Mouse (Mus musculus) hindlimb bud, embryonic 11.5 days (tissue): Measurements from ENCODE around the gene Maneal.
A peak's percentile ranks its signal among the peaks of the same experiment; 100 is the strongest.

ENCODE experiments used
- DNase-seq: peaks from one replicate; pipeline ENCODE4 v3.0.0-alpha.2; 2012; ENCODE audit warnings: low read depth, low spot score; ENCODE audit errors: extremely low spot score

The Maneal gene

DNA sequence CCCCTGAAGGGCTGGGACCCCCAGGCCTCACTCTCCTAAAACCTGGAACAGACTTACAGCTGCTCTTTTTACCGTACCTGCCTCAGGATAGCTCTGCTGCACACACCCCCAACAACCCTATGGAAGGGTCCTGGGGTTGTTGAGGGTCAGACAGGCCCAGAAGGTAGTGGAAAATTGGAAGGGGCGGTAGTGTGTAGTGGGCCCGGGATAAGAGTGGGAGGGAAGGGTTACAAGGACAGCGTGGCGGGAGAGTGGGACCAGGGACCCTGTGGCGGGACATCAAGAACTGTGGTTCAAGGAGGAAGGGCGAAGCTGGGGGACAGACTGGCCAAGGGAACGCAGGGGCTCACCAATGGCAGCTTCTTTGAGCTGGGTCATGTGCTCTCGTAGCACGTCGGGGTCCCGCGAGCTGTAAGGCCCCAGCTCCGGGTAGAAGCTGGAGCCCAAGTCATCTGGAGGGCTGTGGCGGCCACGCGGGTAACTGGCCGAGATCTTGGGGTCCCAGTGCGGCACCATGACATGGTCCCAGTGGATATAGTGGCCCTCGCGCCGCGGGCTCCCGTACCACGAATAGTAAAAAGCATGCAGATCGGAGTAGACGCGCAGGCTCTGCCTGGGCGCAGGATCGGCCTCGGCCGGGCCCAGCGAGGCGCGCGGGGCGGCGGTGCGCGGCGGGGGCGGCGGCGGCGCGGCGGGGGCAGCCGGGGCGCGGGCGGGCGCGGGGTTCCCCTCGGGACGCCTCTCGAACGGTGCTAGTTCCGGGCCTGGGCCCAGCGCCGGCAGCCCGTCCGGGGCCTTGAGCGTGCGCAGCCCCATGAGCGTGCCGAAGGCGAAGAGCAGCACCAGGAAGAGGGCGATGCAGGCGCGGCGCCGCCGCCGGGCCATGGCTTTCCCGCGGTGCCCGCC, at the start of gene Maneal:
TSS of gene Maneal (minus strand) at position 889 of the 906 bp plus-strand sequence.
- no peak for DNase-seq

DNA sequence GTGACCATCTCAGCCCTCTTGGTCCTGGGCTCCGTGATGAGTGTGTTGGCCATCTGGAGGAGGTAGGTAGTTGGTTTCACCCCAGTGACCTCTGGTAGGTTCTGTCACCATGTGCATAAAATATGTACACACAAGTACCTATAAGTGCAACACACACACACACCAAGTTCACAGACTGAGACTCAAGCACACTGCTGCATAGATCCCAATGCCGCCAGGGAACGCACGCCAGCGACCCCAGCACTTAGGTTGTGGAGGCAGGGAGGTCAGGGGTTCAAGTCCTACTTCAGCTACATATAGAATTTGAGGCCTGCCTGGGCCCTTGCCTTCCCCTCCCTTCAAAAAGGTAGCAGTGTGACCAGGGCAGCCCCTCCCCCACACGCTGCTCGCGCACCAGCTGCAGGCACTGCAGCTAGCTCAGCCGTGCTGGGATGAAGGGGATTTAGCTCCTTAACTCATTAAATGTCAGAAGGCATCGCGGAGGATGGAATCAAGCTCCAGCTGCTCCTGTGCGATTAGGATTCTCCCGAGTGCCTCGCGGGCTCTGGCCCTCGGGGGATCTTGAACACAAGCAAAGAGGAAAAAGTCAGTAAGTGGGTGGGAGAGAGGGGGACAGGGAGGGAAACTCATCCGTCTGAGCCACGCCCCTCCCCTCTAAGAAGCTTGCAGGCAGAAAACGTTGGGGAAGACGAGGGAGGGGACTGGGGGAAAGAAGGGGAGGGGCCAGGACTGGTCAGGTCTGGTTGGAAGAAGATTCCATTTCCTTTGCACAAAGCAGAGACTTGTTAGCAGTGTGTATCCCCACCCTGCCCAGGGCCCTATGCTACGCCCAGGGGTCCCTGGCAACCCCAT, 44.2 kb upstream of the Maneal start:
- peak; percentile 31 for DNase-seq

DNA sequence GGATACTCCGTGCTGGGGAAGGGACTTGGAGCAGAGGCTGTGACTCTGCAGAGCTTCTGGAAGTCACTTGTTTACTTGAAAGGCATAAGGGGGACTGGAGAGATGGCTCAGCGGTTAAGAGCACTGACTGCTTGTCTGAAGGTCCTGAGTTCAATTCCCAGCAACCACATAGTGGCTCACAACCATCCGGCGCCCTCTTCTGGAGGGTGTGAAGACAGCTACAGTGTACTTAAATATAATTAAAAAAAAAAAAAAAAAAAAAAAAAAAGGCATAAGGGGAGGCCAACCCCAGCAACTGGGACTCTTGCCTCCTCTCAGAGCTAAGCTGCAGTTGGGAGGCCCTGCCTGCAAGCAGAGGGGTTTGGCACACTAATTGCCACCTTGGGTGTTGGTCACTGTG, 43.4 kb upstream of the Maneal start:
- no peak for DNase-seq

DNA sequence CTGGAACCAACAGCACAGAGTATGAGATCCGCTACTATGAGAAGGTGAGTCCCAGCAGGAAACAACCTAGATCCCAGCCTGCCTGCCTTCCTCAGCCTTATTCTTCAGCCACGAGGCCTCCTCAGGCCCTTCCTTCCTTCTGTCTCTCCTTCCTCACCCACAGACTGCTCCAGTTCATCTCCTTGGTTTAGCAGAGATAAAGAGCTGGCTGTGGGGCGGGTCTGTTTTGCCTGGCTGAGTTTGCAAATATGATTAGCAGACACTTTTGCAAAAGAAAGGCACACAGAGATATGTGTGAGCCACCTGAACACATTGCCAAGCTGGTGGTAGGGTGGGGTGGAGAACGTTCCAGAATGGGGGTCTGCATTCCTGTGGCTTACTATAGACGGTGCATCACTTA, 37.9 kb upstream of the Maneal start:
- no peak for DNase-seq

DNA sequence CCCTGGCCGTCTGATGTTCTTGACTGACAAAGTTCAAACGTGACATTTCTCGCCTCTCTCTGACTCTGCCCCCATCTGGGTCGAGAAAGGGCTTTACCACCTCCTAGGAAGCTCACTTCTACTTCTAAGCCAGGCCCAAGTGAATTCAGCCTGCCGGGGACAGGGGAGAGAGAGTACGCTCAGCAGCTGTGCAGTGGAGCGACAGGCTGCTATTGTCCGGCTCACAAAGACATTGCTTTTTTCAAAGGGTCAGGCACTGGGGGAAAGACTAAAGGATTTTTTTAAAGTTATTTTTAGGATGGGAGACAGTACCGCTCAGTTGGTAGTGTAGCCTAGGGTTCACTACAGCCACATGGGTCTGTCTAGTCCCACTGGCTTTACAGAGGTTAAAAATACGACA, 36.5 kb upstream of the Maneal start:
- DNase-seq = no peak

DNA sequence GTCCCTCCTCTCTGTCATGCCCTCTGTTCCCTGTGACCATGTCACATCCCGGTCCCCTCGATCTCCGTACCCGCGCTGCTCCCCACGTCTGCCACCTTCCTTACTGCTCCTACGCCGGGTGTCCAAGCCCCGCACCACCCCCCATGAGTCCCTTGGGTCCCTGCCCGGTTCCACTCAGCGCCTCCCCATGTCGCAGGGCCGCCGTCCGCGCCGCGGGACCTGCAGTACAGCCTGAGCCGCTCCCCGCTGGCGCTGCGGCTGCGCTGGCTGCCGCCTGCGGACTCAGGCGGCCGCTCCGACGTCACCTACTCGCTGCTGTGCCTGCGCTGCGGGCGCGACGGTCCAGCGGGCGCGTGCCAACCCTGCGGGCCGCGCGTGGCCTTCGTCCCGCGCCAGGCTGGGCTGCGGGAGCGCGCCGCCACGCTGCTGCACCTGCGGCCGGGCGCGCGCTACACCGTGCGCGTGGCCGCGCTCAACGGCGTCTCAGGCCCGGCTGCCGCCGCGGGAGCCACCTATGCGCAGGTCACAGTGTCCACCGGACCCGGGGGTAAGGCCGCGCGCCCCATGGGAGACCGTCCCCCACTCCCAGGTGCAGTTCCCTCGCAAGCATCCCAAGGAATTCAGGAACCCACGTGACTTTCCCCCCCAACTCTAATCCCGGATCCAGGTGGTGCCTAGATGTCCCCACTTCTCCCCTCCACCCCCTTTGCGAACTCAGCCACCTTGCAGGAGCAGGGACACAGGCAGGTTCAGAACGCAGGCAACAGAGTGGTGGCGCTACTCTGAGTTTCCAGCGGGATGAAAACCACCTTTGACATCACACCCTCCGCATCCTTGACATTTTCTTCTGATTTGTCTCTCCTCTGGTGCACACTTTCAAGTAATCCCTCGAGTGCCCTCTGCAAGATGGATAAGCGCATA, 32.8 kb upstream of the Maneal start:
- no peak for DNase-seq

DNA sequence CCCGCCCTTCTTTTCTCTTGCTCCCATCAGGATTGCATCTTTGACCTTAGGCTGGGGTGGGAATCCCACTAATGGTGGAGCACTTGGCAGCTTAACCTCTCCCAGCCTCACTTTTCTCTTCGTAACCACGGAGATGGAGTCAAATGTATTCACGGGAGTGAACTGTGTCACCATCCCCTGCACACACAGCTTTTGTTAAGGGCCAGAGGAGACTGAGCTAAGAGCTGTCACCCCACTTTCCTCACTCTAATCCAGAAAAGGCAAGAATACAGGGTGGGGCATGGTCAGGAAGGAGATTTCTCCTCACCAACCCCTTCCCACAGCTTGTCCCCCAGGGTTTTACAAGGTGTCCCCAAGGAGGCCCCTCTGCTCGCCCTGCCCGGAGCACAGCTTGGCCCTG, 31.8 kb upstream of the Maneal start:
- DNase-seq = no peak

DNA sequence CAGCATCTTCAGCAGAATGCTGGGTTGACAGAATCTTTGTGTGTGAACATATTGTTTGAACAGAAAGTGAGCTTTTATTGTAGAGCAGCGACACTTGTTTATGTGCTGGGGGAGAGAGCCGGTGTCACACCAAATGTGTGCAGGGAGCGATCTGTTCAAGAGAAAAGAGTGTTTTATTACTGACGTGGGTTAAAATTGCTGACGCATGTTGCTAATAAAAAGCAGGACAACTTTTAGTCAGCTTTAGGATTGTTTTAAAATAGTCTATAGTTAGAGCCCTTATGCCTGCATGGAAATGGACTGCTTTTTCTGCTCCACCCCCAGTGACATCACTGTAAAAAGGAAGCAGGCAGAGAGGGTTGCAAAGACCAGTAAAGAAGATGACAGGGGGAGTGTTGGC, 28.9 kb upstream of the Maneal start:
- no peak for DNase-seq

DNA sequence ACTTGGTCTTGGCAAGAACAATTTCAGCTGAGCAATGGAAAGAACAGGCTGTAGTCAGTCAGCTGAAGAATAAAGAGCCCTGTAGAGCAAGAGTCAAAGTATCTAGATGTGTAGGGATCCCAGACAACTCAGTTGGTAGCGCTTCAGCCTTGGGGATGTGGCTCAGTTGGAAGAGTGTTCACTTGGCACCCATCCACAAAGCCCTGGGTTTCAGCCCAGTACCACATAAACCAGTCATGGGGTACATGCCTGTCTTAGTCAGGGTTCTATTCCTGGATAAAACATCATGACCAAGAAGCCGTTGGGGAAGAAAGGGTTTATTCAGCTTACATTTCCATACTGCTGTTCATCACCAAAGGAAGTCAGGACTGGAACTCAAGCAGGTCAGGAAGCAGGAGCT, 28.0 kb upstream of the Maneal start:
- no peak for DNase-seq

DNA sequence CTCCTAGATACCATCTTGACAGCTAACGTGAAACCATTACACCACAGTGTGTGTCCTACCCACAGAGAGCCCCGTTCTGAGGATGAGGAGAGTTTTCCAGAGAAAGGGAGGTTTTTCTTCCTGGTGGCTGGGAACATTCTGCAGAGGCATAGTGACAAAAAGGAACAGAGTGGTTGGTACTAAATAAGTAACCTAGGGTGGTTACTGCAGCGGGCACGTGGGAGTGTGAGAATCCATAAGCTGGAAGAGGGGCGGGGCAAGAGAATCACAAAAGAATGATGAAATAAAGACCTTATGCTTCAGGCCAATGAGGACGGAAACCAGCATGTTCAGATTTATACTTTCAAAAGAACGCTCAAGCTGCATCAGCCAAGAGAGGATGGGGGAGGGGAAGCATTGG, 26.7 kb upstream of the Maneal start:
- DNase-seq = no peak

DNA sequence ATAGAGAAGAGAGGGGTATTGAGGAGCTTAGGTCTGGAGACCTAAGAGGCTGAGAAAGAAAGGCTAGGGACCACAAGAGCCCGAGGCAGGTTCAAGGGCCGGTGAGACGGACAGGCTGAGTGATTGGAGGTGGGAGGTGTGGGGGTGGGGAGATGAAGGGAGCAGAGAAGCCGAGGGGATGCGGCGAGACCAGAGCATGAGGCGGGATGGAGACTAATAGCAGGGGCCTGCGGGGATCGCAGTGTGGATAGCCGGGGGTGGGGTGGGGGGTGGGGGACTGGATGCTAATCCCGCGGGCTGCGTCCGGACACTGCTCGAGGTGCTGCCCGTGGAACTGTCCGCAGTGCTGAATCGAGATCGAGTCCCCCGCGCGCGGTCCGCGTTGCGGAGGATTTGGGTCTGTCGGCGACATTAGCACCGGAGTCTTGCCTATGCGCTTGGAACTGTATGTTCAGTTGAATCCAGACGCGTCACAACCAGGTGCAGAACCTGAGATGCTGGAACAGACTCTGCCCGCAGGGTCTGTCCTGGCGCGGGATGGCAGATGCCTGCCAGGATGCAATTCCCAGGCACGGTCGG, 20.3 kb upstream of the Maneal start:
- no peak for DNase-seq

DNA sequence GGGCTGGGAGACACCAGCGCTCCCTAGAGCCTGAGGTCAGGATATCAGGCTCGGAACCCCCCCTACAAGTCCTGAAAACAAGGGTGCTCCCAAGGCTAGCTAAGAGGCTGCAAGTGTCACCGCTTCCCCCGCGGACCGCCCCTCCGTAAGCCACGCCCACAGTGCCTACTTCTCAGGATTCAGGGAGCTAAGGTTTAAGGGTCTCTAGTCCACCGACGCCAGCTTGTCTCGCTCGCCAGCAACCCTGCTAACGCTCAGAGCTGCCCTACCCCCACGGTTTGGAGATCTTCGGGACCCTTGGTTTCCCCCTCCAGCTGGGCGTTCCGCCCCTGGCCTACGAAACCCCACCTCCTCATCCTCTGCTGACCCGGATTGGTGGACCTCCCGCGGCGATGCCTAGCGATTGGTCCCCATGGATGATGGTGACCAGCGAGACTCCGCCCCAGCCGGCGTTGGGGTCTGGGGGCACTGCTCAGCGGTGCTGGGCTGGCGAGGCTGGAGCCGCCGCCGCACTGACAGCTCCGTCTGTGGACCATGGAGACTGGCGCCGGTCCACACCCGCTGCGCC, 19.5 kb upstream of the Maneal start:
- DNase-seq = no peak

DNA sequence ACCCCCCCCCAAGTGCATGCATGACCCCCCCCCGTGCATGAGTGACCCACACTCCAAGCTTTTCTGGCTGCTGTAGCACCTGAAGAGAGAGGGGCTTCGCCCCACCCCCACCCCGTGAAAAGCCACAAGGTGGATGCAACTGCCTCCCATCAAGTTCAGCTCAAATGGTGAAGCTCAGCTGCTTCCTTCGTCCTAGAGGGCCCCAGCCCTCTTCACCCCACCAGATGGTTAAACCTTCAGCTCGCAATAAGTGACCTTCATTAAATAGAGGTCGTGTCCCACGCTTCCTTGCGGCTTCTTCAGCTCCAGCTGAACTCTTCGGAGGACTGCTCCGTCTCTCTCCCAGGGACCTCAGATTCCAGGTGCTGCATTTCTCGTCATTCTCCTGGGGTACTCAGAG, 18.6 kb upstream of the Maneal start, which contains the start of gene Epha10:
TSS of gene Epha10 (plus strand) at position 301 of the 400 bp plus-strand sequence.
- no peak for DNase-seq

DNA sequence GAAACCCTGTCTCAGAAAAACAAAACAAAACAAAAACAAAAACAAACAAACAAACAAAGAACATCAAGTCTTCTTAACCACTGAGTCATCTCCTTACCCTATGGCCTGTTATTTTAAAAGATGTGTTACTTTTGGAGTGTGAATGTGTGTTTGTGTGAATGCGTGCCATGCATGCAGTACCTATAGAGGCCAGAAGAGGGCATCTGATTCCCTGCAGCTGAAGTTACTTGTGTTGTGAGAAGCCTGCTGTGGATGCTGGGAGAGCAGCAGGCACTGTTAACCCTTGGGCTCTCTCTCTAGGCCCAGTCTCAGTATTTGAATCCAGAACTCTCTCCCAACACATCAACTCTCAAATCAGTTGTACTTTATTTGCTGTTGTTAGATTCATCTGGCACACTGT, 10.7 kb upstream of the Maneal start:
- DNase-seq = no peak

DNA sequence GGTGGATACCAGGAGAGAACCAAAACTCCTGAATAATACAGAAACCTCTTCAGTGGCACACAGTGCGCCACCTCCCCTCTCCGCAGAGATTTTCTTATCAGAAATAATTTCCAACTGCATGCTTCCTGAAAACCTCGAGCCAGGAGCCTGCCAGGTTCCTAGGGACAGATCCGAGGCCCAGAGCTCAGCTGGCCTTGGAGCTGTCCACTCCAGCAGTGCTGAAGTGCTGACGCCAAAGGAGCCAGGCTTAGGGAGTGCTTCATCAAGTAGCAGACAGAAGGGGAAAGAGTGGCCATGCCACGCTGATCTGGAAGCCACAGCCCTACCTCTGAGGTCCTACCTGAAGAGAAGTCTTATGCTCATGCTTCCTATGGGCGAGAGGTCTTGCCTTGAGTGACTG, 1.5 kb downstream of the Maneal start:
- DNase-seq = peak; percentile 86

DNA sequence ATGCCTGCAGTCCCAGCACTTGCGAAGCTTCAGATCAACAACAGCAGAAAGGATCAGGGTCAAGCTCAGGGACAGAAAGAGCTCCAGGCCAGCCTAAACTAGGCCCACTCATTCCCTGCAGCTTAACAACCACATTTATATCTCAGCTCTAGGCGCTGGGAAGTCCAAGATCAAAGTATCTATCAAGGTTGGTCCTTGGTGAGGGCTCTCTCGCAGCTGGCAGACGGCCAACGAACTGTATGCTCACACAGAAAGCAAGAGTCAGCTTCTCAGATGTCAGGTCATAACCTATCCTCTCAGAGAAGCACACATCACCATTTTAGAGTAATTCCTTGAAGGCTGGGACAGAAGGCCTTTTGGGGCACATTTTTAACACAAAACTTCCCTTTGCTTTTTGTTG, 3.6 kb downstream of the Maneal start:
- DNase-seq = no peak

DNA sequence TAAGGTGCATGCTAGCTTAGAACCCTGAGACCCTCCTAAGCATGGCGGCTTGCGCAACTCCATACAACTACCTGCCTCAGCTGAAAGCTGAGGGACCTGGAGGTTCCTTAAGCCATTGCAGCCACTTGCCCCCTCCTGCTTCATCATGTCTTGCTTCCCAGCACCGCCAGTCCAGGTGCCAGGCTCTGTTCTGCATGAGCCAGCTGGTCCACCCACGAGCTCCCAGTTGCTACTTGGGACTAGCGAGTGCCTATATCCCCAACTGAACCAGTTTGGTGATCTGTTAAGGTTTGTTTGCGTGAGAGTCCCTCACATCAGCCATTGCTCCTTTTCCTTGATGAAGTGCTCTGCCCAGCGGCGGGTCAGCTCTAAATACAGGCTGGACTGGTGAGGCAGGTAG, 5.7 kb downstream of the Maneal start:
- no peak for DNase-seq

DNA sequence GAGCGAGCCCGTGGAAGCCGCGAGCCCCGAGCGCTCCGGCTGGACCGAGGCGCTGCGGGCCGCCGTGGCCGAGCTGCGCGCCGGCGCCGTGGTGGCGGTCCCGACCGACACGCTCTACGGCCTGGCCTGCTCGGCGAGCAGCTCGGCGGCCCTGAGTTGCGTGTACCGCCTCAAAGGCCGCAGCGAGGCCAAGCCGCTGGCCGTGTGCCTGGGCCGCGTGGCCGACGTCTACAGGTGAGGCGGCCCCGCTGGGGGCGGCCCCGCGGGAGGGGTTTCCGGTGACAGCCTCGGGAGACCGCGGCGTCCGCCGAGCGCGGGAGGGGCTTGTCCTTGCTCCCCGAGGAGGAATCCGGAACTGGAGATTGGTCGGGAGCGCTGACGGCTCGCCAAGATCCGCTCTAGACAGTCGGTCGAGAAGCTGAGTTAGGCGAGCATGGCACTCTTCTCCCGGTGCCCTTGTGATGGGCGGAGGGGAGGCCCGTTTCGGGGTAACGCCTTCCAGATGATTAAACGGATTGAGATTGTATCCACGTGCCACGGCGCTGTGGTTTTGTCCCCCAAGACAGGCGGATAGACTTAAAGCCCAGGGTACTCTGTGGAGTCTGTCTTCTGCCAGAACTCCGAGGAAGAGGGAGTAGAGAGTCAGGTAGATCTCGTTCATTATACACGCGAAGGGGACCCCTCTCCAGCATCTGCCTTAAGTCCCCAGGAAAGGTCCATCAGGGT, 10.9 kb downstream of the Maneal start, which contains the start of gene 1110065P20Rik:
TSS of gene 1110065P20Rik (minus strand) at position 264 of the 726 bp plus-strand sequence.
- DNase-seq = no peak

DNA sequence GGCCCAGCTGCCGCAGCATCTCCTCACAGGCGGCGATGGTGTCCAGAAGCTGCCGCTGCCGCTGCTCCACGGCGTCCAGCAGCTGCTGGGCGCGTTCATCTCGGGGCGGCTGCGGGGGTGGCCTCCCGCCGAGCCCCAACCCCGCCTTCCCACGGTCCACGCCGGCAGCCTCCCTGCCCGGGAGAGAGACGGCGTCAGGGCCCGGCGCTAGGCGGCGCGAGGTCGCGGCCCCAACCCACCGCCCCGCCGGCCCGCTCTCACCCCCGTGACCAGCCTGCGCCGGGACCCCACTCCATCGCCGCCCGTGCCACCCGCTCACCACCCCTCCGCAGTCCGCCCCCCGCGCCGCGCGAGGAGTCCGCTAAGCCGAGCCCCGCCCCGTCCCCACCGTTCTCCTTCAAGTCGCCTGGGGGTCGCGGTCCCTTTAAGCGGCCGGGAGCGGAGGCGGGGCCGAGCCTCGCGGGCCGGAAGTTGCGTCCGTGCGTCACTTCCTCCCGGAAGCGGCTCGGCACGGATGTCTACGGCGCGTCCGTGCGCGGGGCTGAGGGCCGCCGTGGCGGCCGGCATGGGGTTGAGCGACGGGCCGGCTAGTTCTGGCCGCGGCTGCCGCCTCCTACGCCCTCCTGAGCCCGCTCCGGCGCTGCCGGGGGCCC, 11.6 kb downstream of the Maneal start, which contains the start of gene Yrdc:
TSS of gene Yrdc (plus strand) at position 419 of the 653 bp plus-strand sequence.
- peak; percentile 50 for DNase-seq
